Mouse (Mus musculus) brown adipose tissue, adult 24 weeks (tissue): Measurements from ENCODE around the gene Prlh. TPM values are rescaled to one million over a fixed set of nuclear protein-coding genes. Genes with fewer than 3 reads are reported as not detected.

Source experiments
- H3K27ac ChIP-seq: fragments of 200-500 bp; replicated peaks from 2 replicates; pipeline ENCODE4 v1.5.1; 2012; ENCODE audit warnings: low read depth, mild to moderate bottlenecking, low read length
- H3K4me1 ChIP-seq: fragments of 200-500 bp; 2 replicates; pipeline ENCODE4 v1.6.1; 2012; ENCODE audit warnings: low read length, mixed read lengths; ENCODE audit not compliant: control insufficient read depth, insufficient read depth, insufficient read length
- H3K4me3 ChIP-seq: fragments of 200-500 bp; 2 replicates; pipeline ENCODE4 v1.5.1; 2012; ENCODE audit warnings: low read depth, mild to moderate bottlenecking, low read length, moderate library complexity; ENCODE audit not compliant: insufficient read depth
- polyA plus RNA-seq: library from polyadenylated mRNA; stranded (reverse); fragments of >200 nt; gene quantifications from 2 replicates; pipeline ENCODE4 v1.2.4, GENCODE M21; 2012; ENCODE audit not compliant: missing spikeins, insufficient read depth, insufficient read length

Prlh gene
- polyA plus RNA-seq, 1 experiment, result not detected

- no peak overlapping the region for H3K4me3 ChIP-seq
- no peaks in the 10 kb centered on the region for H3K4me1 ChIP-seq
- no peak overlapping the region for H3K27ac ChIP-seq
Observed at GRCm38 (mm10) chr1:90972911-90973573, 20.1 kb downstream of the Prlh start.

DNA sequence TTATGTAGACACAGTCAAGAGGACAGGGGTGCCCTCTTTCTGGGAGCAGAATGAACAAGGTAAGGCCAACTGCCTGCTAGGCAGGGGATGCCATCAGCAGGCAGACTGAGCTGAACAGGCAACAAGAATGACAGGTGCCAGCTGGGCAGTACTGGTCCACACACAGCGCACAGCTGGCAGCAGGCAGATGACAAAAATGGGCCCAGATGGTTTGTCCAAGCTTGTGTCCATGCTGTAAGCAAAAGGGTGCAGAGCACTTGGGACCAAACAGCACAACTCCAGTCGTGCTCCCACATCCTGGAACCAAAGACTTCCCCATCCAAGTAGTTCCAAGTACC, 20.6 kb downstream of the Prlh start:
- Histone ChIP-seq H3K4me3 (no peak overlapping the region), H3K4me1 (no peaks in the 10 kb centered on the region), H3K27ac (no peak overlapping the region)

GRCm38 (mm10) chr1:90974906-90975649, 22.2 kb downstream of the Prlh start:
- Histone ChIP-seq H3K27ac (no peak overlapping the region), H3K4me1 (no peaks in the 10 kb centered on the region; the same call in 1 of the 2 replicates), H3K4me3 (no peak overlapping the region)

DNA sequence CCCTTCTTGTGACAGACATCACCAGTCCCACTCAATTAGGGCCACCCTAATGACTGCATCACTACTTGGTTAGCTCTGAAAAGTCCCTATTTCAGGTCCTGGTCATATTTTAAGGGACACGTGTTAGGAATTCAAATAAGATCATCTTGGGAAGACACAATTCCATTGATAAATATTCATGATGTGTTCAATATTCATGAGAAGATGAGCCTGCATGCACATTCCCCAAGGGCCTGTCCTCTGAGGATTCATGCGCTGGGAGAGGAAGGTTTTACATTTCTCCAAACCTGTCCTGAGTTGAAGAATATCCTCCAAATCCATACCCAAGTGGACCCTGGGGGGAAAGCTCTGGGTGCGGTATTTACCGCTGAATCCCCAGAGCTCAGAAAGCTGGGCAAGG, 23.1 kb downstream of the Prlh start:
- Histone ChIP-seq H3K4me1 (no peaks in the 10 kb centered on the region; the same call in none of the 2 replicates), H3K27ac (no peak overlapping the region), H3K4me3 (no peak overlapping the region)

GRCm38 (mm10) chr1:90980638-90981330, 27.9 kb downstream of the Prlh start:
- Histone ChIP-seq H3K27ac (peak overlapping the region; percentile 55), H3K4me3 (no peak overlapping the region), H3K4me1 (peaks cover 2% of the 10 kb centered on the region)

DNA sequence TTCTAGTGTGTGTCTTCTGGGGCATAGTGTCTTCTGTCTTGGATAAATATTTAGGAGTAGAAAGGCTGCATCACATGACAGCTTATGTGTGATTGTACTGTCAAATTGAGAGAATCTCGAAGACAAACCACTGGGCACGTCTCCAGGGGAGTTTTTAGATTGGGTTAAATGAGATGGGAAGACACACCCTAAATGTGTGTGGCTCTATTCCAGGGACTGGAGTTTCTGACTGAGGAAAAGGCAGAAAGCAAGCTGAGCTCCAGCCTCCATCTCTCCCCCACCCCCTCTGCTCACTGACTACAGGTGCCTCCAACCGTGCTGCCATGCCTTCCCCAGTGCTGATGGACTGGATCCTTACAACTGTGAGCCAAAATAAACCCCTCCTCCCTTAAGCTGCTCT, 28.4 kb downstream of the Prlh start:
- H3K27ac ChIP-seq, result peak overlapping the region; percentile 55; the same call in 1 of the 2 replicates
- H3K4me1 ChIP-seq, result peaks cover 2% of the 10 kb centered on the region
- H3K4me3 ChIP-seq, result no peak overlapping the region

DNA sequence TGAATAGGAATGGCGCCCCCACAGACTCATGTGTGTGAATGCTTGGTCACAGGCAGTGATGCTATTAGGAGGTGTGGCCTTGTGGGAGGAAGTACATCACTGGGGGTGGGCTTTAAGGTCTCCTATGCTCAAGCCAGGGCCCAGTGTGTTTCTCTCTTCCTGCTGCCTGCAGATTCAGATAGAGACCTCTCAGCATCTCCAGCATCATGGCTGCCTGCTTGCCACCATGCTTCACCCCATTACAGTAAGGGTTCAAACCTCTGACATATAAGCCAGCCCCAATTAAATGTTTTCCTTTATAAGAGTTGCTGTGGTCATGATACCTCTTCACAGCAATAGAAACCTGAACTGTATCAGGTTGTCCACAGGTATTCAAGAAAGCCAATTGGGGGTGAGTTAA, 43.0 kb downstream of the Prlh start:
- no peak overlapping the region for H3K4me3 ChIP-seq
- no peak overlapping the region for H3K27ac ChIP-seq
- peaks cover 6% of the 10 kb centered on the region for H3K4me1 ChIP-seq

- peaks cover 16% of the 10 kb centered on the region for H3K4me1 ChIP-seq
- H3K27ac ChIP-seq, result no peak overlapping the region
- H3K4me3 ChIP-seq, result no peak overlapping the region
Observed at GRCm38 (mm10) chr1:90997136-90997535, 44.2 kb downstream of the Prlh start.

DNA sequence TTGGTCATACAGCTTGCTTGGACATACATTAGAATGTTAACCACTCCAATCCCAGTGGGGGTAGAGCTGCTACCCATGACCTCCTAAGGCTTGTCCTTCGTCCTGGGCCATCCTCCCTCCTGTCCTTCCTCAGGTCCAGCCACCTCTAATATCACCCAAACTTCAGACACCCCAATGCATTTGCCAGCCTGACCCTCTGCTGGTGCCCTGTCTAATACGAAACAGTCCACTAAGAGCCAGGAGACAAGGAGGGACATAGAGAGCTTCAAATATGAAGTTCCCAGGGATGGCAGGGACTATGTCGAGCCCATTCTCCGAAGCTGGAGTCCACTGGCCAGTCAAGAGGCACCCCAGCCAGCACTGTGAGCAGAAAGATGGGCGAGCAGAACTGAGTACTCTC, 44.7 kb downstream of the Prlh start:
- Histone ChIP-seq H3K4me3 (peak overlapping the region; percentile 91; the same call in 1 of the 2 replicates), H3K27ac (no peak overlapping the region), H3K4me1 (peaks cover 20% of the 10 kb centered on the region)

DNA sequence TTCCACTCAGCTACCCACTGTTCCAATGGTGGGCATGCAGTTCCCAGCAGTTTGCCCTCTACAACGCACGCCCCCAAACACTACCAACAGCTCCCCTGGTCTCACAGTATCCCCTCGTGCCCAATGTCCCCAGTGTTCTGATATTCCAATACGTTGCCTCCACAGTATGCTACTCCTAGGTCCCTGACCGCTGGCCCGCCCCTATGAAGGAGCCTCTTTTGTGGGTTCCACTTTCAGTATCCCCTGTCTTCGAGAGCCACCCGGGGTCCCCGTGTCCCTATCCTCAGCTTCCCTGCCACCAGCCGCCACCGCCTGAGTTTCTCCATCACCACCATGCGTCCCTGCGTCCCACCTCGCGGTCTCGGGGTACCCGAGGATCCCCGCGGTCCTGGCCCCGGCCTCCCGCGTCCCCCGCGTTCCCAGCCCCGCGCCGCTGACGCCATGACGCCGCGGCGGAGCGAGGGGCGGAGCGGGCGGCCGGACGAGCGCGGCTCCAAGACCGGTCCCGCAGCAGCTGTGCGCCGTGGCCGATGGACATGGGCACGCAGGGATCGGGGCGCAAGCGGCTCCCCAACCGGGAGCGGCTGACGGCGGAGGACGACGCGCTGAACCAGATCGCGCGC, 45.5 kb downstream of the Prlh start, which contains the start of gene Lrrfip1:
Gene Lrrfip1 (plus strand): TSS at position 470 of the 623 bp plus-strand sequence.
- Histone ChIP-seq H3K4me3 (peak within 1 kb of the TSS; percentile 91), H3K27ac (peak within 1 kb of the TSS; percentile 75), H3K4me1 (peaks cover 28% of the 10 kb centered on the region)

DNA sequence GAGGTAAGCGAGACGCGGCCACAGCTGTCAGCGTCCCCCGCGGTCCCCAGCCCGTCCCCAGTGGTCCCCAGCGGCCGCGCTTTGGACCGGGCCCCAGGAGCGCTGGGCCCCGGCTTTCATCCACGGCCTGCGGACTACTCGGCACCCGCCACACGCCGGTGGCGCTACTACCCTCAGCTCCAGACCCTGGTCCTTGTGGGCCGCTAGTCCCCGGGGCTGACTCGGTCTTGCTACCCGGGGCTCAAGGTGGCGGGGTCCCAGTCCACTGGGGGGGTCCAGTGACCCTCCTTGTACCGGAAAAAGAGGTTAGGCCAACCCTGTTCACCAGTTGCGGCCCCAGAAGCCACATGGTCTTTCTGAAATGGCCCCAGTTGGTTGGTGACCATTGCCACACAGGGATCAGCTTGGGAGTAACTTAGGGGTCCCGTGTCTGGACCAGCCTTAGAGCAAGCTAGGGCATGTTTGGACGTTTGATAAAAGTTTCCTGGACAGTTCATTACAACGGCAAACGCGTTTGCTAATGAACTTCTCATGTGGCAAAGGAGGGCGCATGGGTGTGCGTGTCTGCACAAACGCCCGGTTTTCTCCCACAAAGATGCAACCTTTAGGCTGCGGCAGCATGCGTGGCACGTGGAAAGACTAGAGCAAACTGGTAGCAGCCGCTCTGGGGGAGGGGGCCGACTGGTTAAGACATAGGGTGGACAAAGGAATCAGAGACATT, 46.1 kb downstream of the Prlh start:
- peaks cover 33% of the 10 kb centered on the region for H3K4me1 ChIP-seq
- H3K27ac ChIP-seq, result 0 out of 2 replicates have a peak overlapping the region, but pooled peaks have one; percentile 24
- peak overlapping the region; percentile 91 for H3K4me3 ChIP-seq

GRCm38 (mm10) chr1:90999911-91000601, 47.1 kb downstream of the Prlh start:
- peaks cover 33% of the 10 kb centered on the region for H3K4me1 ChIP-seq

DNA sequence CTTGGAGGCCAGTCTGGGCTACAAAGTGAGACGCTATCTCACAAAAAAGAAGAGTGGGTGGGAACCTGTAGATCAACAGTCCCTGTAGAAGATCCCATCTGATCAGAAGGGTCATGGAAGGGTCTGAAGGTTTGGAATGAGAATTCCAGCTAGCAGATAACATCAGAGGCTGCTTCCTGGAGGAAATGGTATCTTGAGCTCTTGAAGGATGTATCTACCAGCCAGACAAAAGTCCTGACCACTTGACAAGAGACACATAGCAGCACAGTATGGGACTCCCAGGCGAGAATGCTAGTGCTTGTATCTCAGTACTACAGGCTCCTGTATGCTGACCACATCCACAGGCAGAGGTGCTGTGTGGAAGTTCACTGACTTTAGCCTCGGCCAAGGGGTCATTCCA, 48.2 kb downstream of the Prlh start:
- Histone ChIP-seq H3K4me3 (no peak overlapping the region), H3K27ac (no peak overlapping the region), H3K4me1 (peaks cover 33% of the 10 kb centered on the region)

More at GRCm38 (mm10) chr1:90999911-91000601, 47.1 kb downstream of the Prlh start:
- Histone ChIP-seq H3K4me3 (peak overlapping the region; percentile 91), H3K27ac (no peak overlapping the region)

DNA sequence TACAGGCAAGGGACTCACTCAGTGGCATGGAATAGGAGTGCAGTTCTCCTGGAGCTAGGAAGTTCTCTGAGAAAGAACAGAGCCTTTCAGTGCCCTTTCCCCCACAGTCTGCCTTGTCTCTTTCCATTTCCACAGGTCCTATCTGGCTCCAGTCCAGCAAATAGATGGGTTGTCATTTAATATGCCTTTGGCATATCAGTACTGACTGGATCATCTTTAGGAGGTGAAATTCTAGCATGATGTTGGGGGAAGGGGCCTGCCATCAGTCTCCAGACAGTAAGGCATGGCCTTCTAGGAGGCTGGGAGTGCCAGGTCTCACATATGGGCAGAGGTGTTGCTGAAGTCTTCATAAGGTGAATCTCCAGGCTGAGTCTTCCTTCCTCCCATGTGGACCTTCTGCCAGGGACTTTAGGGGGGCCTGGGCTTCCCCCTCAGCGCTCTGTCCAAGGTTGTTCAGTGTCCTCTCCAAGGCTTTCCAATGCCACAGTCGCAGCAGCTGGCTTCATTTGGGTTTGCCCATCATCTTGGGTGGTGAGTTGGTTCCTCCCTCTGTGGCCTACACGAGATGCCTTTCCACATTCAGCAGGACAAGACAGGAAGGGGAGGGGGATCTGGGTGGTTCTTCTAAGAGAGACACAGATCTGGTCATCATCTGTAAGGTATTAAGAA, 49.1 kb downstream of the Prlh start:
- no peak overlapping the region for H3K27ac ChIP-seq
- H3K4me1 ChIP-seq, result peaks cover 33% of the 10 kb centered on the region
- H3K4me3 ChIP-seq, result no peak overlapping the region
